Mouse (Mus musculus) CH12.LX (cell line): ENCODE measurements around the gene 5730596B20Rik. TPM values are rescaled to one million over a fixed set of nuclear protein-coding genes. Genes with fewer than 3 reads are reported as not detected.

Experiments
- DNase-seq: peaks from one replicate; pipeline ENCODE4 v3.0.0-alpha.2; 2013; ENCODE audit errors: extremely low read depth
- H3K27ac ChIP-seq: 2 replicates; pipeline ENCODE4 v1.5.1; 2012; ENCODE audit warnings: low read depth, mild to moderate bottlenecking, control low read depth, moderate library complexity; ENCODE audit not compliant: insufficient read depth
- H3K27me3 ChIP-seq: replicated peaks from 2 replicates; pipeline ENCODE3; 2012; ENCODE audit warnings: inconsistent platforms
- H3K36me3 ChIP-seq, 2 experiments: replicated peaks in 1 of 2; 2 replicates each; pipeline versions ENCODE3 to v1.6.1; 2012; ENCODE audit warnings: inconsistent platforms in 1 of 2, low read length in 1 of 2, mild to moderate bottlenecking in 1 of 2, mixed read lengths in 1 of 2, moderate library complexity in 1 of 2; ENCODE audit not compliant: control insufficient read depth in 1 of 2, insufficient read depth in 1 of 2
- H3K4me1 ChIP-seq, 2 experiments: 2 replicates each; pipeline ENCODE4 v1.6.1; 2012; ENCODE audit warnings: inconsistent platforms in 1 of 2, moderate library complexity in 1 of 2; ENCODE audit not compliant: insufficient read depth in 2 of 2, control insufficient read depth in 1 of 2
- H3K4me2 ChIP-seq: 2 replicates; pipeline ENCODE4 v1.6.1; 2012; ENCODE audit warnings: low read depth, mild to moderate bottlenecking, control low read depth; ENCODE audit not compliant: poor library complexity, insufficient read depth, severe bottlenecking
- H3K4me3 ChIP-seq, 3 experiments: fragments of 150-350 bp in 1 of 3; sonication (generic) in 1 of 3; replicated peaks in 1 of 3; 2 replicates each; pipeline versions ENCODE3 to v1.5.1; 2011 to 2012; ENCODE audit warnings: low read depth in 2 of 3, low read length in 2 of 3, mild to moderate bottlenecking in 2 of 3, moderate library complexity in 2 of 3, control low read depth in 1 of 3, improper control_type of control experiment in 1 of 3, inconsistent platforms in 1 of 3, mixed read lengths in 1 of 3; ENCODE audit not compliant: poor library complexity in 1 of 3
- H3K79me2 ChIP-seq: replicated peaks from 2 replicates; pipeline ENCODE4 v1.6.1; 2012; ENCODE audit warnings: mild to moderate bottlenecking, moderate library complexity; ENCODE audit not compliant: control insufficient read depth, poor library complexity, insufficient read depth, severe bottlenecking; ENCODE audit errors: extremely low read depth
- H3K9ac ChIP-seq: 2 replicates; pipeline ENCODE4 v1.6.1; 2012; ENCODE audit warnings: low read depth, mild to moderate bottlenecking, control low read depth, moderate library complexity; ENCODE audit not compliant: insufficient read depth
- H3K9me3 ChIP-seq: replicated peaks from 2 replicates; pipeline ENCODE3; 2012; ENCODE audit warnings: low read length, inconsistent platforms, mixed read lengths
- BHLHE40 ChIP-seq: IDR thresholded peaks from 2 replicates; pipeline ENCODE4 v1.6.1; 2011; ENCODE audit warnings: mild to moderate bottlenecking, low read depth, low read length, improper control_type of control experiment
- CHD1 ChIP-seq: IDR thresholded peaks from 2 replicates; pipeline ENCODE4 v1.6.1; 2012; ENCODE audit warnings: low read depth, low read length, improper control_type of control experiment, inconsistent platforms
- E2F4 ChIP-seq: IDR thresholded peaks from 2 replicates; pipeline ENCODE4 v1.6.1; 2011; ENCODE audit warnings: low read depth, low read length, improper control_type of control experiment; ENCODE audit not compliant: insufficient replicate concordance
- ELF1 ChIP-seq: IDR thresholded peaks from 2 replicates; pipeline ENCODE4 v1.6.1; 2014; ENCODE audit warnings: low read depth, mild to moderate bottlenecking, inconsistent platforms, low read length, improper control_type of control experiment
- EP300 ChIP-seq: IDR thresholded peaks from 2 replicates; pipeline ENCODE4 v1.6.1; 2011; ENCODE audit warnings: low read length, improper control_type of control experiment
- ETS1 ChIP-seq: conservative IDR thresholded peaks from 2 replicates; pipeline ENCODE4 v1.6.1; 2012; ENCODE audit warnings: low read depth, mild to moderate bottlenecking, inconsistent platforms, low read length, improper control_type of control experiment, moderate library complexity
- HCFC1 ChIP-seq: IDR thresholded peaks from 2 replicates; pipeline ENCODE4 v1.6.1; 2012; ENCODE audit warnings: low read depth, mild to moderate bottlenecking, inconsistent platforms, low read length, improper control_type of control experiment
- KAT2A ChIP-seq: IDR thresholded peaks from 2 replicates; pipeline ENCODE4 v1.6.1; 2012; ENCODE audit warnings: low read length, improper control_type of control experiment, inconsistent platforms; ENCODE audit not compliant: insufficient replicate concordance
- MAX ChIP-seq: IDR thresholded peaks from 2 replicates; pipeline ENCODE4 v1.6.1; 2011; ENCODE audit warnings: low read length, improper control_type of control experiment
- NELFE ChIP-seq: IDR thresholded peaks from 2 replicates; pipeline ENCODE4 v1.6.1; 2011; ENCODE audit warnings: low read depth, low read length, improper control_type of control experiment
- RCOR1 ChIP-seq: conservative IDR thresholded peaks from 2 replicates; pipeline ENCODE4 v1.6.1; 2012; ENCODE audit warnings: low read depth, mild to moderate bottlenecking, inconsistent platforms, low read length, improper control_type of control experiment
- SIN3A ChIP-seq: IDR thresholded peaks from 2 replicates; pipeline ENCODE4 v1.6.1; 2012; ENCODE audit warnings: low read length, improper control_type of control experiment, inconsistent platforms
- SMC3 ChIP-seq: IDR thresholded peaks from 2 replicates; pipeline ENCODE4 v1.6.1; 2011; ENCODE audit warnings: low read depth, low read length, improper control_type of control experiment
- USF1 ChIP-seq: IDR thresholded peaks from 2 replicates; pipeline ENCODE4 v1.6.1; 2014; ENCODE audit warnings: low read depth, mild to moderate bottlenecking, inconsistent platforms, low read length, improper control_type of control experiment
- USF2 ChIP-seq: conservative IDR thresholded peaks from 2 replicates; pipeline ENCODE4 v1.6.1; 2011; ENCODE audit warnings: low read depth, low read length, improper control_type of control experiment
- ZKSCAN1 ChIP-seq: IDR thresholded peaks from 2 replicates; pipeline ENCODE4 v1.6.1; 2012; ENCODE audit warnings: low read depth, inconsistent platforms, low read length, improper control_type of control experiment, borderline replicate concordance
- ZMIZ1 ChIP-seq: IDR thresholded peaks from 2 replicates; pipeline ENCODE4 v1.6.1; 2012; ENCODE audit warnings: low read depth, mild to moderate bottlenecking, inconsistent platforms, low read length, improper control_type of control experiment
- dilution Hi-C: fragments of 300-500 bp; cut with MboI; formaldehyde crosslinking; loops from 2 replicates; pipeline ENCODE4 v1.14.3; 2020; ENCODE audit warnings: low sequenced_read_pairs; ENCODE audit not compliant: extremely low pct_unique_long_range_greater_than_20kb, extremely low pct_ligation_motif_present
- in situ Hi-C: fragments of 300-500 bp; cut with MboI; formaldehyde crosslinking; loops from 3 replicates; pipeline ENCODE4 v1.14.3; 2019; ENCODE audit warnings: low sequenced_read_pairs, low pct_ligation_motif_present, low pct_unique_long_range_greater_than_20kb, mixed read lengths
- polyA plus RNA-seq: library from polyadenylated mRNA; unstranded; fragments of >175 nt; gene quantifications from 2 replicates; pipeline ENCODE4 v1.2.1, GENCODE M21; 2012; ENCODE audit warnings: low read depth; ENCODE audit not compliant: insufficient read length
- total RNA-seq, 2 experiments: library from RNA; depleted of rRNA; stranded (reverse); fragments of 300-350 nt in 1 of 2; fragments of >200 nt in 1 of 2; gene quantifications; 2 replicates each; pipeline ENCODE4 v1.2.3; 2012 to 2014

Gene 5730596B20Rik
- total and polyA plus RNA-seq, 3 experiments: 0.07 TPM; not detected in 2

DNA sequence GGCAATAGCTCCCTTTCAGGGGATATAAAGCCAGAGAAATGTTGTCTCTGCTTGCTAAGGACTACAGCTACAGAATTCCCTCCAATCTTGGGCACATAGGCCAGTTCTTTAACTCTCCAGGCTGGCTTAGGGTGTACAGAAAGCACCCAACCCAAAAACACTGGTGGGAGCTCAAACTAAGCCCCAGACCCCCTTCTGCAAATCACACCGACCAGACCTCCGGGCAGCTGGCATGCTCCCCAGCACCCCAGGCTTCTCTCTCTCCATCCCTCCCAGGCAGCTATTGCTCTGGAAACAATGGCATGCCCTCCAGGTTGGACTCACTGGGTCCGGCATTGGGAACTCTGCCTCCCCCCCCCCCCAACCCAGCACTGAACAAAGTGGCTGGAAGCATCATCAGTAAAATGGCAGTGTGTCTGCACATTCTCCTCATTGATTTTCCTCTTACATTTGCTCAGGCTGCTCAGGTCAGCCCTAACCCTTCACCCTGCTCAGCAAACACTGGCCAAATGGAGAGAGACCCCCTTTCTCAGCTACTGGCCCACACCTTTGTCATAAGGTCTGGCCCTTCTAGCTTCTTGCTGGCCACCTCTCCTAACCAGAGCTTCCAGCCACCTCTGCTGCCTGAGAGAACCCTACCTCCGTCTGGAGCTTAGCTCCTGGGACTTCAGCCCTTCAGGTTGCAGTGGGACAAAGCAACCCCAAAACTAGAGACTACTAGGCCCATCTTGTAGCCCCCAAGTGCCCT lies 1.8 kb downstream of the 5730596B20Rik start:
- H3K4me3 ChIP-seq: no peak overlapping the region
- no peaks in the 10 kb centered on the region for H3K79me2 ChIP-seq
- peaks cover 5% of the 10 kb centered on the region for H3K9me3 ChIP-seq
- TF ChIP-seq BHLHE40 (no peak), ELF1 (no peak), KAT2A (no peak), USF1 (no peak), SIN3A (no peak), ETS1 (no peak), NELFE (no peak), EP300 (no peak), E2F4 (no peak), SMC3 (no peak)
- no peak overlapping the region for H3K4me2 ChIP-seq
- H3K9ac ChIP-seq: no peak overlapping the region
- no peaks in the 10 kb centered on the region for H3K27me3 ChIP-seq
- no peaks in the 10 kb centered on the region for H3K4me1 ChIP-seq
- dilution Hi-C loops (no loop called here), in situ Hi-C loops (no loop called here)
- no peak for DNase-seq
- H3K36me3 ChIP-seq: no peaks in the 10 kb centered on the region
- no peak overlapping the region for H3K27ac ChIP-seq

- H3K9me3 ChIP-seq: peaks cover 5% of the 10 kb centered on the region
- H3K4me3 ChIP-seq: no peak overlapping the region
- dilution Hi-C loops: no loop called here
- no peaks in the 10 kb centered on the region for H3K4me1 ChIP-seq
- TF ChIP-seq USF2 (no peak), ZKSCAN1 (no peak), HCFC1 (no peak), USF1 (no peak), CHD1 (no peak), ELF1 (no peak), E2F4 (no peak), ZMIZ1 (no peak), ETS1 (no peak), BHLHE40 (no peak), RCOR1 (no peak), MAX (no peak)
- TF ChIP-seq, all 38 proteins: peak for 0
- Histone ChIP-seq H3K27ac (no peak overlapping the region), H3K27me3 (no peaks in the 10 kb centered on the region), H3K4me2 (no peak overlapping the region), H3K79me2 (no peaks in the 10 kb centered on the region), H3K36me3 (no peaks in the 10 kb centered on the region), H3K9ac (no peak overlapping the region)
- in situ Hi-C loops: no loop called here
- DNase-seq: no peak
Observed at GRCm38 (mm10) chr6:52179690-52180089, 2.4 kb downstream of the 5730596B20Rik start.
